Mouse (Mus musculus) liver, postnatal 0 days (tissue): ENCODE measurements around the gene Dzip1l.

Source experiments
- CTCF ChIP-seq: sonication (generic); IDR thresholded peaks from 2 replicates; pipeline ENCODE4 v1.5.1; 2016; ENCODE audit warnings: antibody characterized with exemption, low read depth
- EP300 ChIP-seq: IDR thresholded peaks from 2 replicates; pipeline ENCODE4 v1.6.1; 2016; ENCODE audit warnings: antibody characterized with exemption, low read depth, mild to moderate bottlenecking

- TF ChIP-seq CTCF (no peak), EP300 (no peak)
Measured at GRCm38 (mm10) chr9:99637736-99638135, 8.4 kb downstream of the Dzip1l start.
